Mouse (Mus musculus) frontal cortex, adult (tissue): ENCODE measurements at regions not wholly inside any gene's neighbourhood (a gene's known extent, or its start where the extent isn't known, plus 50 kb on each side); places are given as distances from the start of the nearest gene placed in this dataset.

ENCODE experiments used
- ATAC-seq: cut with Nextera tagmentation; 2 replicates; pipeline ENCODE4 v1.9.2; 2017; ENCODE audit warnings: mild to moderate bottlenecking, moderate library complexity, mixed read lengths; ENCODE audit not compliant: low TSS enrichment

DNA sequence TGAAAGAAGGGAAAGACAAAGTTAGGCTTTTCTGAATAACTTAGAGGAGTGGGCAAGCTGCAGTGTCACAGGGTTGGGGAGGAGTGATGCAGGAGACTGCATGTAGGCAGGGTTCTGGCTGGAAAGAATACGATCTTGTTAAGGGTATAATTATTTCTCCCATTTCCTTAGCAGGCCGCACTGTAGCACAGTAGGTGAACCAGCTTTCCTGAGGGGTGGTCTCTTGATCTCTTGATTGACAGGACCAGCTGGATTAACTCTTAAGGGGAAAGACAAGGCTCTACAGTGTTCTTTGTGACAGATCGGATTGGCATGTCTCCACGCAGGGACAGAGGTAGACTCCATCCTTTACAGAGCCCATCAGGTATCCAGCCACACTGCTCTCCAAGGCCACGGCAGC, 54.5 kb upstream of the Meis1 start:
- ATAC-seq: no peak

- ATAC-seq: no peak
These were observed 55.2 kb upstream of the Meis1 start for GRCm38 (mm10) chr11:19073887-19074564.

DNA sequence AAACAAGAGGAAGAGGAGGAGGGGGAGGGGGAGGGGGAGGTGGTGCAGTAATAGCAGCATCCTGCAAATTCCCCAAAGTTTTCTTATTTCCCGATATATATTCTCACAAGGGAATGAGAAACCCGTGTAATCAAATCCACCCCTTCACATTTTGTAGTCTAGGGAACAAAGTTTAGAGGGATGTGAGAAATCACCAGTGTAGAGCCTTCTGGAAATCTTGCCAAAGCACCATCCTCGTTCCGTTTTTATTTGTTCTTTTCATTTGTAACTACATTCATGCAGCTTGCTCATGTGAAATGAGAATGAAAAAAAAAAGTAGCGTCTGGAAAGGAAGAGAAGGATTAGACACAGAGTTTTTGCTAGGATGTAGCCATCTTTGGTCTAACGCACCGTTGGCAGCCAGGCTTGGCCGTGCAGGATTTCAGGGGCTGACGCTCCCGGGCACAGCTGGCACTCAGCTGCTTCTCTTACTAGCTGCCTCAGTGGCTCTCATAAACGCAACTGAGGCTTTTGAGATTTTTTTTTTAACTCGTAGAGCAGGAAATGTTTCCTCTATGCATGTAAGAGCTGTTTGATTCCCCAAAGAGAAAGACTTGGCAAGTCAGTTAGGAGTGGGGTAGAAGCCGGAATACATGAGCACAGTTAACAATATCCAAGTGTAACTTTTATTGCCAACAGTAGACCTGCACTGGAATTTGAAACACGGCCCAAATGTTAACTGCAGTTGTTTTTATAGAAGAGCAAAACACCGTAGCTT, 72.5 kb upstream of the Meis1 start:
- ATAC-seq: peak; percentile 59; the same call in 1 of the 2 replicates

DNA sequence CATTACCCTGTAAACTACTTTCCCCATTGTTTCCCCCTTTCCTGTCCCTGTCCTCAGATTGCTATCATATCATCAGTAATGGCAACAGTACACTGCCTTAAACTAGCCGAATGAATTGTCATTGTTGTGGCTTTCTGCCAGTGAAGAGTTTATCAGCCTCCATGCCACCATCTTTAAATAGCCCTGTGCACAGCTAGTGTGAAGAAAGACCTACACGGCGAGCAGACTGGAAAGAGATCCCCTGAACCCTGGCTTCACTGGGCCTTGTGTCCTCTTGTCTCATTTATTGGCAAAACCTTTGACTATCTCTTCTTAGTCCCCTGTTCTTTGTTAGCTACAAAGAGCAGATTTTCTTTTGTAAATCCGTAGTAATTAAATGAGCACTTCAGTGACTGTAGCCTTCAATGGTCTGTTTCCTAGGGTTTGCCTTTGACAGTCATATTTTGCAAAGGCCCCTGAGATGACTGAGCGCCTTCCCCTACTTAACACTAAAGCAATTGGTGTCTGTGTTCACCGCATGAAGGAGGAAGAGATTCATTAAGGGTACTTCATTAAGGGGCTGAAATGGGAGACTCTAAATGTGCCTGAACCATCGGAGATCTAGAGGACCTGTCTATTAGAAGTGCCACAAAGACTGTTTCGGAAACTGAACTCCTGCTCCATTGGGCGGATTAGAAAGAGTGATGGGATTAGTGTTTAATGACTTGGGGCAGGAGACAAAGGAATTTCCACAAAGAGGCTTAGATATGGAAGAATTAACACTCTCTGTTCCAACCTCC, 74.4 kb upstream of the Meis1 start:
- no peak for ATAC-seq

GRCm38 (mm10) chr11:19093749-19094148, 75.0 kb upstream of the Meis1 start:
- no peak for ATAC-seq

DNA sequence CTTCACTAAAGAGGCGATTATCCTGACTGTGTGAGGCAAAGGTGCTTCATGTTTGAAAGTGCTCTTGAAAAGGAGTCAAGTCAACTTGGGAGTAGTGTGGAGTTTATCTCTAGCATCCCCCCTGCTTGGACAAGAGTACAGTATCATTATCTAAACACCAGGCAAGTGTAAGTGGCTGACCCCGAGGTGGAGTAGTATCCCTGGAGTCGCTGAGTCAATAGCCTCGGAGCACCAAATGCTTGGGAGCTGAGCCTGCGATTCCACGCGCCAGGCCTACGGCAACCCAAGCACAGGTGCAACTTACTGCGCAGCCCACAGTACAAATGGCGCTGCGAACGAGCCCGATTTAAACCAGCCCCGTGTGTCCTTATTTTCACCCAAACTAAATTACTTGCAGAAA, 75.4 kb upstream of the Meis1 start:
- ATAC-seq: no peak

DNA sequence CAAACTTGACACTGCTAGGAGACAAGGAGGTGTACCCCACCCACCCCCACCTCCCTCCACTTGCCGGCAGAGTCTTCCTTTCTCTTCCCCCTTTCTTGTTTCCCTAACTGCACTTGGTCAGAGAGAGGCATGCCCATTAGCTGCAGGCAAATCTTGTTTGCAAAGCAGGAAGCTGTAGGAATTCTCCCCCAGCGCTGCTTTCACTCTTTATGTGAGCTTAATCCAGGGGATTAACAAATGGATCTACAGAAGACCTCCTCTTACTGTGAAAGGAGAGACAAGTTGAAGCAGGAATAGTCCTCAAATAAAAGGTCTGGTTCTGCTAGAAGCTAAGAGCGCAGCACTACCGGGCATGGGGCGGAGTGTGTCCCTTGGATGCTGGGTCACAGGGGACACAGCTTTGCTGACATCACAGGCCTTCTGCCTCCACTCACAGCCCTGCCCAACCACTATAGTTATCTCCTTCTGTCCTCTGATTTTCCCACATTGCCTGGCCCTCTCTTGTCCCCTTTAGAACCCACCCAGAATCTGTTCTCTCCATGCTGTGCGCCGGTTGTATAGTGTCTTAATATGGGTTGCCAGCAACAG, 84.3 kb upstream of the Meis1 start:
- ATAC-seq: no peak

DNA sequence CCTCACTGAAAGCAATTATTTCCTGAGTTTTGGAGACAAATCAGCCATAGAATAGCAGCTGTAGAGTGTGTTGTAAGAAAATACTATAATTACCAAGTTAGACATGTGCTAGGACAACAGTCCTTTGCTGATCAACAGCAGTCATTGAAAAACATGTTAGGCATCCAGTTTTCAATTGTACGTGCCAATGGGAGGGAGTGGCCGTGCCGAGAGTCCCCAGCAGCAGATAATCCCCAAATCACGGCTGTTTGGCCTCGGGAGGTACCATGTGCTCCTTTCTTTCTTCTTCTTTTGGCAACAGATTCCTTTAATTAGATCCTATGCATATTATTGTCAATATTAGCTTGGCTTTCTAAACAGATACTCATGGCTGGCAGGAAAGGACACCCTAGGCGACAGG, 88.4 kb upstream of the Meis1 start:
- ATAC-seq: no peak

- no peak for ATAC-seq
These were observed 90.3 kb upstream of the Meis1 start for GRCm38 (mm10) chr11:19109055-19109454.

GRCm38 (mm10) chr11:19111916-19112575, 93.3 kb upstream of the Meis1 start:
- ATAC-seq: no peak

DNA sequence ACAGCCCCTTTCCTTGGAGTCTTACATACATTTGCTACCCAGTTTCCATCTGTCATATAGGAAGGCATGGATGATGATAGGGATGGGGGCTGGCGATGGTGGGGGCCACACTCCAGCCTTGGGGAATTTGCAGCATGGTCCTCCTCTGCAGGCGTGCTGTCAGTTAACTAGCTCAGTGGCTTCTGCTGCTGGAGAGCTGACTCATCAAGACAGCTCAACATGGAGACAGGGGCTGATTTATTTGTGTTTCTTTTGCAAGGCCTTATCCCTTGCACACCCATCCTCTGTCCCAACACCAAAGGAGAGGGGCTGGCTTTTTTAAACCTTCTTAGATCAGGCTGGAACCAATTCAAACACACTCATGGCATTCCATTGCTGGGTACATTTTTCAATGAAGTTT, 98.3 kb upstream of the Meis1 start:
- no peak for ATAC-seq

DNA sequence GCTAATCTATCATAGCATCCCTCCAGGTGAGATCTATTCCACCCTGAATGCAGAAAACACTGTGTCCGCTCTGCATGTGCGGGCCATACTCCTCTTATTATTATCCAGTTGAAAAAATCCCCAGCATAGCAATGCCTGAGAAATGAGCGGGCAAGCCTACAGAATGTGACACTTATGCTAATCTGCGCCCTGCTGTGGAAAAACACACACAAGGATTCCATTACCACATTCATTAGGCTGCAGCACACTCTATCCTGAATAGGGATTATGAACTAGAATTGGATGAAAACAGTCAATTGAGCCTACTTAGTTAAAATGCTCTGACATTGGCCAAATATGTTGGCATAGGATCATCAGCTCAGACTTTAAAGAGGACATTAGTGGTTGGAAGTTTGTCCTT, 99.5 kb upstream of the Meis1 start:
- no peak for ATAC-seq

DNA sequence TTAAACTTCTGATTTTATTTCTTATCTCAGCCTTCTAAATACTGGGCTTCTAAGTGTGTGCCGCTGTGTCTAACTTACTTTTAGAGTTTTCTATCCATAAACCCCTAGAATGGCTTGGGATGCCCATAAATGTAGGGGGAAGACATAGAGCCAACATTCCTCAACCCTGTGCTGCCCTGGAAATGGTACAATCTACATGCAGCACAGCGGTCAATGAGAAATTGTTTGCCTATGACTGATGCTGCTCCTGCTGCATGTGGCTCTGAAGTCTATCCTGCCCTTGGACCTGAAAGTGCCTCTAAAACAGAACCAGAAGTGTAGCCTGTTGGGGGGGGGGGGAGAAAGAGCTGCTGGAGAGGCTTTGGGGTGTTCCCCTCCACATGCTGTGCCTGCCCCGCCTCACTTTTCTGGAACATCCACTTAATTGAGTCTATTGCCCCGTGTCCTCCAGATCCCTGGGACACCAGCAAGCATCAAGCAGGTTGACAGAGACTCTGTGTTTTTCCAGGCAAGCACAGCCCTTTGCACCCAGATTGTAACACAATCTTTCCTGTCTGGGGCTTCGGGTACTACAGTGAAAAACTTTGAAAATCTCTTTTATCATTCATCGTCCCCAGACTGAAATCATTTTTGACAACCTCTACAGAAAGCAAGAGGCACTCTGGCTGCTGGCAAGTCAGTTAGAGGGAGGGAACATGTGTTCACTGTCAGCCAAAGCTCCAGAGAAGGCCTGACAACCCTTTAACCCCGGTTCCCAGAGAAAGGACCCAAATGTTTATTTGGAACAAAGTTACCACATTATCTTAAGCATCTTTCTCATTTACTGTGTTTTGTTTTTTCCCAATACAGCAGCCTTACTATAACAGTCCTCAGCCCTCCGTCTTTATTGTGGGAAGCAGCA, 101.4 kb upstream of the Meis1 start:
- ATAC-seq: no peak

GRCm38 (mm10) chr11:19120871-19121270, 102.1 kb upstream of the Meis1 start:
- no peak for ATAC-seq

GRCm38 (mm10) chr11:19135375-19136050, 116.7 kb upstream of the Meis1 start:
- no peak for ATAC-seq

GRCm38 (mm10) chr11:19138423-19138822, 119.6 kb upstream of the Meis1 start:
- ATAC-seq: no peak

GRCm38 (mm10) chr11:19138831-19139230, 120.0 kb upstream of the Meis1 start:
- ATAC-seq: no peak

DNA sequence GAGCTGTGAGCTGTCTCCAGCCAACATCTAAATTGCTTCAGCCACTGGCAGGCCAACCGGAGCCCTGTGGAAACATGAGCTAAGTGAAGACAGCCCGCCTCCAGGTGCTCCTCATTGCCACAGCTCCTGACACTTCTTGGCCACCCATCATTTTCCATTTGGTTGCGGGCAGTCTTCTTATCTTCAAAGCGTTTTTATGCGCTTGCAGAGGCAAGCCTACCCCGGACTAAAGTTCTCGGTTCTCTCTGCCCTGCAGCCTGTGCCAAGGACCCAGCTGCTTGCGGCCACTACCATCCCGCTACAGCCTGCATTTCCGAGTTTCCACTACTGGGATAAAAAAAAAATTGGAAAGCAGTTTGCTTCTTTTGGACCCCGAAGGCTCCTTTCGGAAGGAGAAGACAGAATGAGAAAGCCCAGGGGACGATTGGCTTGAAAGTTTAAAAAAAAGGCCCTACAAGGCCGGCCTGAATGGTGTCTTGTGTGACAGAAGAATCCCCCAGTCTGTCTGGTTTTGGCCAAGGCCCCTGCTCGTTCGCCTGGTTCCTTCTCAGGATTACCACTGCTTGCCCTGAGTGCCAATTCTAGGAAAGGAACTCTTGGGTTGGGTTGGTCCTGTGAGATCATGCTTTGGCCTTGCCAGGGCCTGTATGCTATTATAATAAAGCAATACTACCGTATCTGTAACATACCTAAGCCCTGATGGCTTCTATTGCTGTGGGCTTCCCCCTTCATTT, 124.6 kb upstream of the Meis1 start:
- ATAC-seq: no peak

GRCm38 (mm10) chr11:19144506-19144905, 125.7 kb upstream of the Meis1 start:
- ATAC-seq: no peak

GRCm38 (mm10) chr11:19145263-19145662, 126.5 kb upstream of the Meis1 start:
- no peak for ATAC-seq
